Mouse (Mus musculus) left cerebral cortex, postnatal 14 days (tissue): ENCODE results near the gene Vmn1r40. TPM values are rescaled to one million over a fixed set of nuclear protein-coding genes. Genes with fewer than 3 reads are reported as not detected.

Source experiments
- DNase-seq, 2 experiments: peaks; one replicate each; pipeline ENCODE4 v3.0.0; 2021 to 2022; ENCODE audit warnings: low spot score in 2 of 2, mixed read lengths in 1 of 2
- intact Hi-C: fragments of 180-260 bp; cut with DNase I; formaldehyde crosslinking; loops from one replicate; pipeline ENCODE4 v1.15.1; 2025
- long read RNA-seq, 2 experiments: library from polyadenylated mRNA; stranded (forward); transcript quantifications; one replicate each; pipeline ENCODE4 v2.0.0; 2021
- total RNA-seq, 2 experiments: library from RNA; stranded (reverse); gene quantifications; 2 replicates each; pipeline ENCODE4 v1.2.3; 2021

Vmn1r40 gene
- total RNA-seq = not detected
- long read RNA-seq, experiment 1 = 0 reads
- long read RNA-seq, experiment 2 = 0 reads

- intact Hi-C loops = no loop called here
- DNase-seq = no peak
These were observed at the start of gene Vmn1r40 for GRCm38 (mm10) chr6:89707240-89707639. Gene Vmn1r40 (plus strand): TSS chr6:89707540.

- intact Hi-C loops = no loop called here
These were observed 49.0 kb upstream of the Vmn1r40 start for GRCm38 (mm10) chr6:89658342-89658741.

GRCm38 (mm10) chr6:89658931-89659330, 48.4 kb upstream of the Vmn1r40 start:
- intact Hi-C loops = no loop called here

More at GRCm38 (mm10) chr6:89658342-89658741, 49.0 kb upstream of the Vmn1r40 start:
- no peak for DNase-seq

GRCm38 (mm10) chr6:89659692-89660423, 47.5 kb upstream of the Vmn1r40 start:
- DNase-seq = peak; percentile 58 to 65
- intact Hi-C loops = no loop called here

More at GRCm38 (mm10) chr6:89658931-89659330, 48.4 kb upstream of the Vmn1r40 start:
- DNase-seq = no peak

- DNase-seq = no peak
- intact Hi-C loops = no loop called here
These were observed 46.9 kb upstream of the Vmn1r40 start for GRCm38 (mm10) chr6:89660490-89660889.

GRCm38 (mm10) chr6:89662521-89662920, 44.8 kb upstream of the Vmn1r40 start:
- intact Hi-C loops = no loop called here
- no peak for DNase-seq

GRCm38 (mm10) chr6:89665155-89665554, 42.2 kb upstream of the Vmn1r40 start:
- DNase-seq = no peak
- intact Hi-C loops = no loop called here

GRCm38 (mm10) chr6:89665667-89666066, 41.7 kb upstream of the Vmn1r40 start:
- DNase-seq = no peak
- intact Hi-C loops = no loop called here

GRCm38 (mm10) chr6:89666976-89667375, 40.4 kb upstream of the Vmn1r40 start:
- DNase-seq = no peak
- intact Hi-C loops = no loop called here

- intact Hi-C loops = no loop called here
- DNase-seq = no peak
These were observed 37.8 kb upstream of the Vmn1r40 start for GRCm38 (mm10) chr6:89669556-89669955.

GRCm38 (mm10) chr6:89671431-89671830, 35.9 kb upstream of the Vmn1r40 start:
- DNase-seq = peak in 1 of 2 experiments; percentile 62
- intact Hi-C loops = loop anchor here (10.0 kb wide), 3 partner anchors 653 to 903 kb away; partner anchors contain the start of genes Cfap100 and Chst13

GRCm38 (mm10) chr6:89672641-89673040, 34.7 kb upstream of the Vmn1r40 start:
- no peak for DNase-seq
- intact Hi-C loops = loop anchor here (10.0 kb wide), 3 partner anchors 652 to 902 kb away; partner anchors contain the start of genes Cfap100 and Chst13

- intact Hi-C loops = loop anchor here (10.0 kb wide), 3 partner anchors 652 to 902 kb away; partner anchors contain the start of genes Cfap100 and Chst13
- peak in 1 of 2 experiments; percentile 1 for DNase-seq
These were observed 34.1 kb upstream of the Vmn1r40 start for GRCm38 (mm10) chr6:89673135-89673780.

- DNase-seq = no peak
- intact Hi-C loops = loop anchor here (10.0 kb wide), 3 partner anchors 646 to 896 kb away; partner anchors contain the start of genes Cfap100 and Chst13
These were observed 28.8 kb upstream of the Vmn1r40 start for GRCm38 (mm10) chr6:89678522-89678921.

- intact Hi-C loops = loop anchor here (10.0 kb wide), 3 partner anchors 645 to 895 kb away; partner anchors contain the start of genes Cfap100 and Chst13
These were observed 28.0 kb upstream of the Vmn1r40 start for GRCm38 (mm10) chr6:89679291-89679835.

GRCm38 (mm10) chr6:89680155-89680554, 27.2 kb upstream of the Vmn1r40 start:
- intact Hi-C loops = no loop called here
- peak; percentile 75 to 78 for DNase-seq

More at GRCm38 (mm10) chr6:89679291-89679835, 28.0 kb upstream of the Vmn1r40 start:
- peak; percentile 70 to 81 for DNase-seq

- DNase-seq = no peak
- intact Hi-C loops = no loop called here
These were observed 23.1 kb upstream of the Vmn1r40 start for GRCm38 (mm10) chr6:89684231-89684630.

- DNase-seq = no peak
- intact Hi-C loops = no loop called here
These were observed 20.2 kb upstream of the Vmn1r40 start for GRCm38 (mm10) chr6:89687100-89687499.

GRCm38 (mm10) chr6:89706624-89707023, 716 bp upstream of the Vmn1r40 start:
- DNase-seq = no peak
- intact Hi-C loops = no loop called here

- intact Hi-C loops = no loop called here
- DNase-seq = no peak
These were observed 10.7 kb downstream of the Vmn1r40 start for GRCm38 (mm10) chr6:89718051-89718450.
